Mouse (Mus musculus): ENCODE measurements around the gene Tmem87b.

The Tmem87b gene

DNA sequence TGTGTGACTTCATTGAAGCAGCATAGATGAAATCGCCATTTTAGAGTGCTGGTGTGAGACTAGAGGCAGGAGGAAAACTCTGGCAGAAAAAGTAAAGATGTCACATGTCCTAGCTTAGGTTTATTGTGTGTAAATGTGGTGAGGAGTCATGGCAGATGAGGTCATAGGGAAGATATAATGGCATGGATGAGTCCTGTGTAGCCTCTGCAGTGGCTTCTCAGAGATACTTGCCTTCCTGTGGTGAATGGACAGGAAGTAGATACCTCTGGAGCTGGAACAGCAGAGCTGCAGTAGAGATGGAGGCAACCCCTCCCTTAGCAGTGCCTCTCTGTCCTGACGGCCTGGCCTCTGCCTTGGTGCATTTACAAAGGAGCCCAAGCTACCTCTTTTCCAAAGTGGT, 21.6 kb downstream of the Tmem87b start:
- peaks cover 16% of the 10 kb centered on the region for H3K36me3 ChIP-seq (ENCODE audit: control insufficient read depth, insufficient read depth, low read length, poor library complexity, severe bottlenecking)
- H3K27me3 ChIP-seq (ENCODE audit: control insufficient read depth, insufficient read depth, low read length, poor library complexity, severe bottlenecking), result no peaks in the 10 kb centered on the region
- no peak for DNase-seq (ENCODE audit: low read depth, low spot score)

DNA sequence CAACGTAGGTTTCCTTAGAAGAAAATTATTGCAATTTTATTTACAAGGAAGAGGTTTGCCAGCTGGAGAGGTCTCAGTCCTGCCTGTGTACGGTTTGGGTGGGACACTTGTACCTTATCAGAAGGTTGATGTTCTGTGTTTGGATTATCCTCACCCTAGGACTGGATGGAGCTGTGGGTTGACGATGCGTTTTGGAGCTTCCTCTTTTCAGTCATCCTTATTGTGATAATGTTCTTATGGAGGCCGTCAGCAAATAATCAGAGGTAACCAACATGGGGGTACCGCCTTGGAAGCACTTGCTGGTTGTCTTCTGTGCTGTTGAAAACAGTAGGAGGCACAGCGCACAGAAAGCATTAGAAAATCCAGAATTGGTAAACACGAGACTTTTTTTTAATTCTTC, 24.5 kb downstream of the Tmem87b start:
- Histone ChIP-seq H3K36me3 (ENCODE audit: control insufficient read depth, insufficient read depth, low read length, poor library complexity, severe bottlenecking) (peaks cover 11% of the 10 kb centered on the region; the same call in 1 of the 2 replicates), H3K27me3 (ENCODE audit: control insufficient read depth, insufficient read depth, low read length, poor library complexity, severe bottlenecking) (no peaks in the 10 kb centered on the region)
- no peak for DNase-seq (ENCODE audit: low read depth, low spot score)

DNA sequence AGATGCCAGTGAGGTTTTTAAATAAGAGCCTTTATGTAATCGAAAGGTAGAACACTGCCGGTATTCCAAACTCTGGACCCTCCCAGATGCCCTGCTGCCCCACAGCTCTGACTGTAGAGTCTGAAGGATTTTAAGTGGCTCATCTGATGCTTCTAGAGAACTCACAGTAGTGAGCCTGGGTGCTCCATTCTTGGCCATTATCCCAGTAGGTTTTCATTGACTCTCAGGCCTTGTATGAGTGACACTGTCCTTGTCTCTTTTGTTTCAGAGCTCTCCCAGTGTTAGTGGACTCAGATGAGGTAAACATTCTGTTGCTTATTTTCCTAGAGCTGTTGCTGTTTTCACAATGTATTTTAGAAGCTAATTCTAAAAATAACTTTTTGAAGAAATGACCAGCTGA, 32.1 kb downstream of the Tmem87b start:
- Histone ChIP-seq H3K36me3 (ENCODE audit: control insufficient read depth, insufficient read depth, low read length, poor library complexity, severe bottlenecking) (peaks cover 4% of the 10 kb centered on the region), H3K27me3 (ENCODE audit: control insufficient read depth, insufficient read depth, low read length, poor library complexity, severe bottlenecking) (no peaks in the 10 kb centered on the region; the same call in 1 of the 2 replicates)
- no peak for DNase-seq (ENCODE audit: low read depth, low spot score)

DNA sequence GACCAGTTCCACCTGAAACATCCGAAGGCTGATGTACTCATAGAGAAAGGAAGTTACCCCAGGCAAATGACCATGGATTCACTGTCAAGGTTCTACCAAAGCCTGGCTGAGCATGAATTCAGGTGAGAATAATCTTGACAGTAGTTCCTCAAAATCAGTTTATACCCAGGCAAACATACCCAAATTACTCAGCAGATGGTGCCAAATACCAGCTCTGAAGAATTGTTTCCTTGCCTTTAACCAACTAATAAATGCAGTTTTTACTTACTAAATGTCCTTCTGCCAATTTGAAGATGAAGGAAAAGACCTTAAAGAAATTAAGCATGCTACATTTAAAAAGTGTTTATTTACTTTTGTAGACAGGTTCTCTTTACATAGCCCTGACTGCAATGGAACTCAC, 38.8 kb downstream of the Tmem87b start:
- Histone ChIP-seq H3K36me3 (ENCODE audit: control insufficient read depth, insufficient read depth, low read length, poor library complexity, severe bottlenecking) (no peaks in the 10 kb centered on the region), H3K27me3 (ENCODE audit: control insufficient read depth, insufficient read depth, low read length, poor library complexity, severe bottlenecking) (no peaks in the 10 kb centered on the region)
- peak; percentile 6 for DNase-seq (ENCODE audit: low read depth, low spot score)

DNA sequence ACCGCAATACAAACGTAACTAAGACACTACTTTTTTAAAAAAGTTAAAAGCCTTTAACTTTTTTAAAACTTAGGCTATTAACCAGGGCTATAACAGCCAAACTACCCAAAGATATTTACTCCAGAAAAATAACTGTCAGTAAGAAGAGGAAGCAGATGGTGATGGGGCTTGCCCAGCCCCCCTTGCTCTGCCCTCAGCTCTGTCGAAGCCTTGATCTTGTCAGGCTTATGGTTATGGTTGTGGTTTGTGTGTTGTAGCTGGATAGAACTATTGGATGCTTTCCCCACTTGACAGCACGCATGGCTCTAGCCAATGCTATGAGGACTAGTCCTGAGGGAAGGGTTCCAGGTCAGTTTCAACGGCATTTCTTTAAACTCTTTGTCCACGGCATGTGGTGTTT, 41.0 kb downstream of the Tmem87b start:
- no peak for DNase-seq (ENCODE audit: low read depth, low spot score)
- H3K36me3 ChIP-seq (ENCODE audit: control insufficient read depth, insufficient read depth, low read length, poor library complexity, severe bottlenecking), result no peaks in the 10 kb centered on the region

DNA sequence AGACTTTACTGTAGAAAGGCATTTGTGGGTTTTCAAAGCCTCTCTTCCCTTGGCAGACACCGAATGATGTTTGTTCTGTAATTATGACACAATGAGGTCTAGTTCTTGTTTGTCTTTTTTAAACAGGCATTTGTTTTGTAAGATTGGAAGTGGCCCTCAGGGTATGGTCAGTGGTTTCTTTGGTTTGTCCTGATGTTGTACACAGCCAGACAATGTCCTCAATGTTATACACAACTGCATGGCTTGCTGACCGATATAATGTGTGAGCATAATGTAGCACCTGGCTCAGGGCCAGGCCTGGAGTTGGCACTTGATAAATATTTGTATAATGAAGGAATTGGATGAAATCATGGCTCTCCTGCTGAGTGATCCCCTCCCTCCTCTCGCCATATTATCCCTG, 41.9 kb downstream of the Tmem87b start:
- no peak for DNase-seq (ENCODE audit: low read depth, low spot score)
- Histone ChIP-seq H3K27me3 (ENCODE audit: control insufficient read depth, insufficient read depth, low read length, poor library complexity, severe bottlenecking) (no peaks in the 10 kb centered on the region), H3K36me3 (ENCODE audit: control insufficient read depth, insufficient read depth, low read length, poor library complexity, severe bottlenecking) (no peaks in the 10 kb centered on the region)

More for the DNA sequence above, 41.0 kb downstream of the Tmem87b start:
- no peaks in the 10 kb centered on the region for H3K27me3 ChIP-seq (ENCODE audit: control insufficient read depth, insufficient read depth, low read length, poor library complexity, severe bottlenecking)

DNA sequence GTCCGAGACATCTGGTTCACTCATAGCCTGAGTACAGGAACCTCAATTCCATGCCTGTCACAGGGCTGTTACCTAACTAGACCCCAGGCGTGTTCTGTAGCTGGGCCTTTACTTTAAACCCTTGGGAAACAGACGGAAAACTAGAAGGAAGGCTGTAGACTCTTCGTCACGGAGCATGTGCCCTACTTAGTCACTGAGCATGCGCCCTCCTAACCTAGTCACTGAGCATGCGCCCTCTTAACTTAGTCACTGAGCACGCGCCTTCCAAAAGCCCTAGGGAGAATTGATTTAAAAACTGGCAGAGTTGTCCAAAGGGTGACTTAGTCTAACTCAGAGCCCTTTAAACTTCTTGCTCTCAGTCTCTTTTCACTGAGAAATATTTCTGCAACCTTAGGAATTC, 44.7 kb downstream of the Tmem87b start, which contains the start of gene Fbln7:
TSS of gene Fbln7 (plus strand) at position 346 of the 400 bp plus-strand sequence.
- no peak for DNase-seq (ENCODE audit: low read depth, low spot score)
- H3K36me3 ChIP-seq (ENCODE audit: control insufficient read depth, insufficient read depth, low read length, poor library complexity, severe bottlenecking), result no peaks in the 10 kb centered on the region
- no peaks in the 10 kb centered on the region; the same call in 1 of the 2 replicates for H3K27me3 ChIP-seq (ENCODE audit: control insufficient read depth, insufficient read depth, low read length, poor library complexity, severe bottlenecking)

DNA sequence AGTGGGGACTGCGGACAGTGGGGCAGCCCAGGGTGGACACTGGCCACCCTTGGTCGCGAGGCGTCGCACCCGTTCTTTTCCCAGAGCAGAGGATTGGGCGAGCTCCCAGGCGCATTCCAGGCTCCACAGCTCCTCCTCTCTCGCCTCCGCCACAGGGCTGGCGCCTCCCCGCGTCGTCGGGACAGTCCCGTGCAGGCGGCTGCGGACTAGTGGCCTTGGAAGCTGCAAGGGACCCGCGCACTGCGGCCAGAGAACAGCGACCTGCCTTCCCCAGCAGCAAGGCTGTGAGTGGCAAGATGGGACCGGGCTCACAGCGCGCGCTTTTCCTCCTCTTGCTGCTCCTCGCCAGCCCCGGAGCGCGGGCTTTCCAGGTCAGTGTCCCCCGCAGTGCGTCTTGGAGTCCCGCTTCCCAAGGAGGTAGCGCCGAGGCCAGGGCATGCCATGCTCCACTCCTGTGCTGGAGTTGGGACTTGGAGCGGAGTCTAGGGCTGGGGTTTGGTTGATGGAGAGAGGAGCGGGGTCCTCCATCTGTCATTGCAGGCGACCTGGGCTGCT, 45.9 kb downstream of the Tmem87b start:
- no peaks in the 10 kb centered on the region; the same call in 1 of the 2 replicates for H3K27me3 ChIP-seq (ENCODE audit: control insufficient read depth, insufficient read depth, low read length, poor library complexity, severe bottlenecking)
- DNase-seq (ENCODE audit: low read depth, low spot score), result no peak
- no peaks in the 10 kb centered on the region for H3K36me3 ChIP-seq (ENCODE audit: control insufficient read depth, insufficient read depth, low read length, poor library complexity, severe bottlenecking)

DNA sequence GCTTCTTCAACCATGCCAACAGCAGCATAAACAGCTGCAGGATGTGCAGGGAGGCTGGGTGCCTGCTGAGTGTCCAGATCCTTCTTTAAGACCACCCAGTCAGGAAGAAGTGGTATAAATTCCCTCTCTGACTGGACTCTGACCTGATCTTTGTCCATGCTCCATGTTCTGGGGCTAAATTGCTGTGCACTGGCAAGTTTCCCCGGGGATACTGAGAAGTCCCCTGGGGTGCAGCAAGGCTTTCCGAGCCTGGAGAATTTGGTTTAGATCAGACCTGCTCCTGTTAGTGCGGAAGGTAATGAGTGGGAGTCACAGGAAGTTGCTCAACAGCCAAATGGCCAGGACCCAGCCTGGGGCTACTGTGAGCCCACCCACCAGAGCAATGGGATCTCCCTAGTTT, 47.1 kb downstream of the Tmem87b start:
- no peaks in the 10 kb centered on the region; the same call in 1 of the 2 replicates for H3K27me3 ChIP-seq (ENCODE audit: control insufficient read depth, insufficient read depth, low read length, poor library complexity, severe bottlenecking)
- no peak for DNase-seq (ENCODE audit: low read depth, low spot score)

DNA sequence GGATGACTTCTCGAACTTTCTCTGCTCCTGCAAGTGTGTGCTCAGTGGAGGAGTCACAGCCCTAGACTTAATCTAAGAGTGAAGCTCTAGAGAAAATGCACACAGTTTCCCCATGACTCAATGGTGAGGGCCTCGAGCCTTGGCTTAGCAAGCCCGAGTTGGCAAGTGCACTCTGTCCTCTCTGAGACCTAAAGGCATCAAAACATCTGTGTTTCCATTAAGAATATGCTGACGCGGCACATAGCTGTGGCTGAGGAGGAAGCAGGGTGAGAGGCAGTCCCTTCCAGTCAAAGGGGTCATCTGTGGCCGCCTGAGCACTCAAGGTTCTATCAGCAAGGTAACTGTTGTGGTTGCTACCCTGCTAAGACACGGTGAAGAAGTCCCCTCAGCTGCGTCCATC, 53.7 kb downstream of the Tmem87b start:
- H3K27me3 ChIP-seq (ENCODE audit: control insufficient read depth, insufficient read depth, low read length, poor library complexity, severe bottlenecking), result no peaks in the 10 kb centered on the region; the same call in 1 of the 2 replicates
- no peak for DNase-seq (ENCODE audit: low read depth, low spot score)
- H3K36me3 ChIP-seq (ENCODE audit: control insufficient read depth, insufficient read depth, low read length, poor library complexity, severe bottlenecking), result no peaks in the 10 kb centered on the region

More for the DNA sequence above, 47.1 kb downstream of the Tmem87b start:
- H3K36me3 ChIP-seq (ENCODE audit: control insufficient read depth, insufficient read depth, low read length, poor library complexity, severe bottlenecking), result no peaks in the 10 kb centered on the region

DNA sequence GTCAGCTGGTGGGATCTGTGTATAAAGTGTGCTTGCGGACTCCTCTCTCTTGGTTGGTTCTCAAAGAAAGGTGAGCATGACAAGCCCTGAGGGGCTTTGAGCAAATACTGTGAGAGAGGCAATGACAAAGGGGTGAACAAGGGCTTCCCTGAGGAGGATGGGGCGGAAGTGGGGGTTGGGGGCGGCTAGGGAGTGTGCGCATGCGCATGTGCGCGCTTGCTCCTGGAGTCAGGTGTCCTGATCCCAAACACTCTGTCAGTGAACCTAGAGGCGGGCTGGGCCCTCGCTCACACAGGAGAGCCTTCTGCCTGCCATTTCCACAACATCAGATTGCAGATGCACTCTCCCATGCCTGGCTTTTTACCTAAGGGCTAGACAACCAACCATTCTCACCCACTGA, 54.3 kb downstream of the Tmem87b start:
- Histone ChIP-seq H3K27me3 (ENCODE audit: control insufficient read depth, insufficient read depth, low read length, poor library complexity, severe bottlenecking) (no peaks in the 10 kb centered on the region), H3K36me3 (ENCODE audit: control insufficient read depth, insufficient read depth, low read length, poor library complexity, severe bottlenecking) (no peaks in the 10 kb centered on the region)
- no peak for DNase-seq (ENCODE audit: low read depth, low spot score)

DNA sequence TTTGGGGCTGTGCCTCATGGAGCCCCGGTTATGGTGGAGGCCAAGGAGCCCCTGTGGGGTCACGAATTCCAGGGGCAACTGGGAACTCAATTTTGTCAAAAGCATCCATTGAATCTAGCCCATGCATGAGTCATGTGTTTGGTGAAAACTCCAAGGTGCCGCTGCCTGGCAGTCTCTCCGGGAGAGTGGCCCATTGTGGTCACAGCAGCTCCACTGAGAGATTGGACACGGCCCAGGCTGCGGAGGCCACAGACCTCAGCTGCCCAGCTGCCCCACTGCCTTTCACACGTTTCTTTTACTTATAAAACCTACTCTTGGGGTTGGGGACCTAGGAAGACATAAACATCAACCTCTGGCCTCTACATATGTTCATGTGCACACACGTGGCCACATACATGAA, 57.6 kb downstream of the Tmem87b start:
- no peaks in the 10 kb centered on the region for H3K36me3 ChIP-seq (ENCODE audit: control insufficient read depth, insufficient read depth, low read length, poor library complexity, severe bottlenecking)
- no peaks in the 10 kb centered on the region for H3K27me3 ChIP-seq (ENCODE audit: control insufficient read depth, insufficient read depth, low read length, poor library complexity, severe bottlenecking)
- no peak for DNase-seq (ENCODE audit: low read depth, low spot score)

DNA sequence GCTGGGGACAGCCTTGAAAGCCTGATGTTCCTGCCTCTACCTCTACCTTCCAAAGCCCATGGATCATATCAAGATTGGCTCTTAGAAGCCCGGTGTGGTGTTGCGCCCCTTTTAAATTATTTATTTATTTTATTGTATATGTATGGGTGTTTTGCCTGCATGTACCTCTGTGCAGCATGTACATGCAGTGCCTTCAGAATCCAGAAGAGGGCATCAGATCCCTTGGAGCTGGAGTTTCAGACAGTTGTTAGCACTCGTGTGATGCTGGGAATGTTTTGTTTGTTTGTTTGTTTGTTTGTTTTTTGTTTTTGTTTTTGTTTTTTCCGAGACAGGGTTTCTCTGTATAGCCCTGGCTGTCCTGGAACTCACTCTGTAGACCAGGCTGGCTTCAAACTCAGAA, 63.3 kb downstream of the Tmem87b start:
- H3K27me3 ChIP-seq (ENCODE audit: control insufficient read depth, insufficient read depth, low read length, poor library complexity, severe bottlenecking), result no peaks in the 10 kb centered on the region
- peak; percentile 51 for DNase-seq (ENCODE audit: low read depth, low spot score)
- H3K36me3 ChIP-seq (ENCODE audit: control insufficient read depth, insufficient read depth, low read length, poor library complexity, severe bottlenecking), result no peaks in the 10 kb centered on the region

DNA sequence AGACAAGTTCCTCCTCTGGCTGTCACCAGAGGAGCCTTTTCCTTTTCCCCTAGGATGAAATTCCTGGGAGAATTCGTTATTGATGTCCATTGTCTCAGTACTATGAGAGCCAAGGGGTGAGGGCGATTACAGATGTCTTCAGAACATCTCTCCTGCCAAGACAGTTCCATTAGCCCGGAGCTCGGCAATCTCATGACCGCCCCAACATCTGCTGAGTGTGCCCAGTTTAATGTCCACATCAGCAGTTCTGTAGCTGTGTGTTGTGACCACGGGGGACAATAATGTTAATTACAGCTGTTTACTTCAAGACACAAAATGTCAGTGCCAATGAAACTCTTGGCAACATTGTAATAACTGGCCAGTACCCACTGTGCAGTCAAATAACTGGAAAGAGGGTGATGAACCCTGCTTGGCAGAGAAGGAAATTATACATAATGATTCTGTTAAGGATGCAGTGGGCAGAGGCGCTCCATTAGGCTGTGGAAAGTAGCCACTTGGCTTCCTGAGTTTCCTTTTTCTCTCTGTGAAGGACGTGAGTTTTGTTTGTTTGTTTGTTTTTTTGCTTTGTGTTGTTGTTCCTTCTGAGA, 67.4 kb downstream of the Tmem87b start:
- DNase-seq (ENCODE audit: low read depth, low spot score), result no peak
- no peaks in the 10 kb centered on the region for H3K27me3 ChIP-seq (ENCODE audit: control insufficient read depth, insufficient read depth, low read length, poor library complexity, severe bottlenecking)
- no peaks in the 10 kb centered on the region for H3K36me3 ChIP-seq (ENCODE audit: control insufficient read depth, insufficient read depth, low read length, poor library complexity, severe bottlenecking)

DNA sequence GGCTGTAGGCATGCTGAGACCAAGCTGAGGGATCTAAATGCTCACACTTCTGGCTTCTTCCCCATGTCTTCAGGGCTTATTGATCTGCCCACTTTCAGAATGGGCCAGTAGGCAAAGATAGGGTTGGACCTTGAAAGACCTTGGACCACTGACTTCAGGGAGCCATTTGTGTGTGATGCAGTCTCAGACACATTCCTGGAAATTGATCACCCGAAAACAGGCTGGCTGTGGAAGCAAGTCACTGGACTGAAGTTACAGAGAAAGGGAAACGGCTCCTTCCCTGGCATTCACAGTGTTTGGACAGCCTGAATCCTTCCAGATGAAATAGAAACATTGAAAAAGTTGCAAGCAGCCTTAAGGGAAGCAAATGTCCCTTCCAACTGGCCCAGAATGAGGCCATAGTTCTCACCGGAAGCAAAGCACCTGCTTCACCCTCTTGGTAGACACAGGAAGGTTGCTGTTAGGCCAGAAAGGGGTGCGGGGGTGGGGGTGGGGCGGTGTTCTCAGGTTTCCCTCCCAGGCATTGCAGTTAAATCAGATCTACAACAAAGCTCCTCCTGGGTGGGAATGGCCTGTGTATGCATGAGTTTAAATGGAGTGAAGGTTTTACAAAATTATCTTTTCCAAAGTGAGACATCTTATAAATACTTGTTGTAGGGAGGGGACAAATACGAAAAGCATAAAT, 70.1 kb downstream of the Tmem87b start:
- no peaks in the 10 kb centered on the region for H3K27me3 ChIP-seq (ENCODE audit: control insufficient read depth, insufficient read depth, low read length, poor library complexity, severe bottlenecking)
- no peak for DNase-seq (ENCODE audit: low read depth, low spot score)

More for the DNA sequence above, 70.1 kb downstream of the Tmem87b start:
- H3K36me3 ChIP-seq (ENCODE audit: control insufficient read depth, insufficient read depth, low read length, poor library complexity, severe bottlenecking), result no peaks in the 10 kb centered on the region; the same call in 1 of the 2 replicates

Data from splenic B cell, adult 2 months (primary cell).